Mouse (Mus musculus): ENCODE measurements around the gene Ect2. TPM values are rescaled to one million over a fixed set of nuclear protein-coding genes. Genes with fewer than 3 reads are reported as not detected.

The Ect2 gene
- total and polyA plus RNA-seq, 3 experiments, result 22.6 to 48.5 (median 31.5) TPM

DNA sequence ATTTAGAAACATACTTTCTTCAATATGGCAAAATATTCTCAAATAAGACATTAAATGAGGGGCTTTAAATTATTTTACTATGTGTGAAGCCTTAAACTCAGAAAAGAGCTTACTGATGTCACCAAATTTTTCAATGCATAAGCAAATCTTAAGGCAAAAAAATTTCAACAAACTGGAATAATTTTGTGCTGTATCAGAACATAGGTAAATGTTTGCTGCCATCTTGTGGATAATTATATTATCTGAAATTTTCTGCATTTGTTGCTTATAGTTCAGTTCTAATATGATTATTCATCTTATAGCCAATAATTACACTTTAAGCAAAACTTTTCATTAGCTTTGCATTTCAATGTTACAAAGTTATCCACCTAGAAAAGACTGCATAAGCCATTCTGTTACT lies 42.8 kb downstream of the Ect2 start (continued):
- TF ChIP-seq MAZ (IDR thresholded peaks at IDR 0.05; ENCODE audit: low read depth, low read length) (no peak), RAD21 (IDR thresholded peaks at IDR 0.05; ENCODE audit: low read depth, low read length) (peak; percentile 70), KAT2A (conservative IDR thresholded peaks at IDR 0.05; ENCODE audit: low read depth, low read length) (no peak), USF1 (IDR thresholded peaks at IDR 0.05; ENCODE audit: low read depth, low read length) (no peak)

DNA sequence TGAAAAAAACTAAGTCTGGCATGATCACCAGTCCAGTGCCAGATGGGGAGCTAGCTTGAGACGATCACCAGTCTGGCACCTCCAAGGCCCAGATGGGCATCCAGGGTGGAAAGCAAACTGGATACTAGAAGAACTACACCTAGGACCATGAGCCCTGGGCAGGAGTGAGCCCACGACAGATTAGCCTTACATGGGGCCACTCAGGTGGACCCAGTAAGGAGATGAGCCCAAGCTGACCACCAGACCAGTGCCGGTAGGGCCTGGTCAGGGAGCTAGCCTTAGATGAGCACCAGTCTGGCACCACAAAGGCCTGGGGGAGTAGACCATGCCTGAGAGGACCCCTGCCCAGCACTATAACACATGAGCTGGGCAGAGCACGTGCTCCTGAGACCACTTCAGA lies 44.6 kb downstream of the Ect2 start:
- Histone ChIP-seq H3K36me3 (ENCODE audit: control insufficient read depth in 1 of 2, insufficient read depth in 2 of 2, low read length in 2 of 2) (peaks cover 0 to 27% of the 10 kb centered on the region in 2 experiments; a peak in 2 of 4 replicates), H3K4me3 (ENCODE audit: control insufficient read depth in 1 of 2, insufficient read depth in 1 of 2, low read depth in 2 of 2, low read length in 2 of 2) (no peak overlapping the region), H3K79me2 (ENCODE audit: control insufficient read depth, insufficient read depth, low read length, poor library complexity) (no peaks in the 10 kb centered on the region)

DNA sequence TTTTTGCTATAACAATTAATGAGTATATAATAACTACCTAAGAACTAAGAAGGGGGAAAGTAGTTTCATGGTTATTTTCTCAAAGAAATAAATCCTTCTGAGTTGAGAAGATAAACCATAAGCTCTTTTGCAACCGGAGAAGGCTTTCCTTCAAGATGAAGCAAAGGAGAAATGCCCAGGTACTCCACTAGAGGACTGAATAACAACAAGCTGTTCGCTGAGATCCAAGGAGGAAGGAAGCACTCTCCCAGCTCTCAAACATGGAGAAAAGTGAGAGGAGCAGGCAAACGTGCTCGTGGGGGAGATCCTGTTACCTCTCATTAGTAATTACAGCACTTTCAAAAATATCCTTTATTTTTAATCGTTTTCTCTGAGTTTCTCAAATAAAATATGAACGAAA lies 46.5 kb downstream of the Ect2 start:
- peaks cover 0 to 35% of the 10 kb centered on the region in 2 experiments; a peak in 2 of 4 replicates for H3K36me3 ChIP-seq (ENCODE audit: control insufficient read depth in 1 of 2, insufficient read depth in 2 of 2, low read length in 2 of 2)
- H3K4me1 ChIP-seq (ENCODE audit: control insufficient read depth in 1 of 2, insufficient read depth in 2 of 2, low read length in 2 of 2), result no peaks in the 10 kb centered on the region
- no peaks in the 10 kb centered on the region for H3K27me3 ChIP-seq (ENCODE audit: control insufficient read depth in 1 of 2, insufficient read depth in 2 of 2, low read length in 2 of 2)
- no peak overlapping the region for H3K9ac ChIP-seq (ENCODE audit: control insufficient read depth, low read depth, low read length, poor library complexity, severe bottlenecking)
- H3K27ac ChIP-seq (ENCODE audit: control insufficient read depth, low read depth, low read length), result no peak overlapping the region
- no peaks in the 10 kb centered on the region for H3K79me2 ChIP-seq (ENCODE audit: control insufficient read depth, insufficient read depth, low read length, poor library complexity)
- no peaks in the 10 kb centered on the region for H3K9me3 ChIP-seq (replicated peaks; ENCODE audit: insufficient read depth, low read length)
- TF ChIP-seq TCF12 (IDR thresholded peaks at IDR 0.05; ENCODE audit: low read depth, low read length) (no peak), ZC3H11A (IDR thresholded peaks at IDR 0.05; ENCODE audit: low read depth, low read length) (no peak), NELFE (IDR thresholded peaks at IDR 0.05; ENCODE audit: low read depth, low read length) (no peak), RAD21 (IDR thresholded peaks at IDR 0.05; ENCODE audit: low read depth, low read length) (no peak), MYB (IDR thresholded peaks at IDR 0.05; ENCODE audit: low read depth, low read length) (no peak), HCFC1 (IDR thresholded peaks at IDR 0.05; ENCODE audit: low read depth, low read length) (no peak), ZKSCAN1 (IDR thresholded peaks at IDR 0.05; ENCODE audit: low read depth, low read length) (no peak), UBTF (IDR thresholded peaks at IDR 0.05; ENCODE audit: borderline replicate concordance, insufficient read depth, low read depth, low read length) (no peak)
- no peak overlapping the region for H3K4me3 ChIP-seq (ENCODE audit: control insufficient read depth in 1 of 2, insufficient read depth in 1 of 2, low read depth in 2 of 2, low read length in 2 of 2)
- no peak for DNase-seq (ENCODE audit: low read depth, low spot score)

More for the DNA sequence above, 44.6 kb downstream of the Ect2 start:
- Histone ChIP-seq H3K27ac (ENCODE audit: control insufficient read depth, low read depth, low read length) (no peak overlapping the region), H3K27me3 (ENCODE audit: control insufficient read depth in 1 of 2, insufficient read depth in 2 of 2, low read length in 2 of 2) (no peaks in the 10 kb centered on the region), H3K4me1 (ENCODE audit: control insufficient read depth in 1 of 2, insufficient read depth in 2 of 2, low read length in 2 of 2) (no peaks in the 10 kb centered on the region), H3K9me3 (replicated peaks; ENCODE audit: insufficient read depth, low read length) (no peaks in the 10 kb centered on the region), H3K9ac (ENCODE audit: control insufficient read depth, low read depth, low read length, poor library complexity, severe bottlenecking) (no peak overlapping the region)
- DNase-seq (ENCODE audit: low read depth, low spot score), result no peak
- TF ChIP-seq TBP (IDR thresholded peaks at IDR 0.05; ENCODE audit: low read depth, low read length) (no peak), RAD21 (IDR thresholded peaks at IDR 0.05; ENCODE audit: low read depth, low read length) (no peak), KAT2A (conservative IDR thresholded peaks at IDR 0.05; ENCODE audit: low read depth, low read length) (no peak), RCOR1 (IDR thresholded peaks at IDR 0.05; ENCODE audit: low read depth, low read length) (no peak), E2F4 (IDR thresholded peaks at IDR 0.05; ENCODE audit: borderline replicate concordance, low read depth, low read length) (no peak), NELFE (IDR thresholded peaks at IDR 0.05; ENCODE audit: low read depth, low read length) (no peak), JUND (IDR thresholded peaks at IDR 0.05; ENCODE audit: low read depth, low read length) (no peak), ETS1 (IDR thresholded peaks at IDR 0.05; ENCODE audit: low read depth, low read length) (no peak), GABPA (IDR thresholded peaks at IDR 0.05; ENCODE audit: low read depth, low read length) (no peak), MYB (IDR thresholded peaks at IDR 0.05; ENCODE audit: low read depth, low read length) (no peak), SMC3 (IDR thresholded peaks at IDR 0.05; ENCODE audit: low read depth, low read length) (no peak), USF2 (IDR thresholded peaks at IDR 0.05; ENCODE audit: borderline replicate concordance in 1 of 2, insufficient read depth in 1 of 2, low read depth in 1 of 2, low read length in 2 of 2) (no peak), ZMIZ1 (IDR thresholded peaks at IDR 0.05; ENCODE audit: low read depth, low read length) (no peak), NRF1 (IDR thresholded peaks at IDR 0.05; ENCODE audit: insufficient read depth, low read depth, low read length, poor library complexity, severe bottlenecking) (no peak), MXI1 (IDR thresholded peaks at IDR 0.05; ENCODE audit: low read depth, low read length) (no peak), ZKSCAN1 (IDR thresholded peaks at IDR 0.05; ENCODE audit: low read depth, low read length) (no peak)

All from MEL (cell line).